Mouse (Mus musculus): Measurements from ENCODE around the gene Rgl1. TPM values are rescaled to one million over a fixed set of nuclear protein-coding genes. Genes with fewer than 3 reads are reported as not detected.

The Rgl1 gene
- polyA plus RNA-seq, 1 experiment: 3.3 TPM

DNA sequence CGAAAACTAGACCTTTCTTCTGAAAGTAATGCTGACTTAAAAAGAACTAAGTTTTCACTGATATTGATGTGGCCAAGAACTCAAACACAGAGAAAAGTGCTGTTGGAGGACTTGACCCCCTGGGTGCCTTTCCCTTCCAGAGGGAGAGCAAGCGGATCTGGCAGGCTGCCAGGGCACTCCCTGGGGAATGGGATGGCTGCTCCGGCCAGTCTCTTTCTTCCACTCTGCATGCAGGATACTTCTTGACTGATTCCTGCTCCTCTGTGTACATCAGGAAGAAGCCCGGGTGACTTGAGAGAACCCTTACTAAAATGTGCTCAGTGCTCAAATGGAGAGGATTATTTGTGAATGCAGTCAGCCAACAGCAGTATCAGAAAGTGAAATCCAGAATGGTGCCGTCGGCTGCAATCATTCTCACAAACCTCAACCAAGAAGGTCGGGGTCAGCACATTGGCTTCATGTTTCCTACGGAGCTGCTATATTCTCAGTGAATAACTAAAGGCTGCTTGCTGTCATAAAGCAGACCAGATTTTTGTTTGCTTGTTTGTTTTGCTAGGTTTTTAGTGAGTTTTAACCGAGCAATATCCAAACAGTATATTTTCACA is 176.7 kb downstream of the Rgl1 start:
- H3K36me3 ChIP-seq (ENCODE audit: control insufficient read depth, insufficient read depth, low read length): no peaks in the 10 kb centered on the region
- H3K27me3 ChIP-seq (ENCODE audit: control insufficient read depth, insufficient read depth, low read length): no peaks in the 10 kb centered on the region
- TF ChIP-seq POLR2A (IDR thresholded peaks at IDR 0.05; ENCODE audit: low read depth, low read length) (no peak), CTCF (IDR thresholded peaks at IDR 0.05; ENCODE audit: extremely low read depth, insufficient read length, insufficient replicate concordance, low read depth, low read length) (no peak)
- H3K27ac ChIP-seq (ENCODE audit: insufficient read depth, low read depth, low read length): no peak overlapping the region
- 20% methylated on average over 9 of the region's 9 CpGs for WGBS
- H3K4me1 ChIP-seq (ENCODE audit: control insufficient read depth, insufficient read depth, insufficient read length, low read length): no peaks in the 10 kb centered on the region
- no peak overlapping the region for H3K4me3 ChIP-seq (ENCODE audit: low read depth, low read length)

GRCm38 (mm10) chr1:152587431-152587830 is 178.7 kb downstream of the Rgl1 start:
- TF ChIP-seq CTCF (IDR thresholded peaks at IDR 0.05; ENCODE audit: extremely low read depth, insufficient read length, insufficient replicate concordance, low read depth, low read length) (no peak), POLR2A (IDR thresholded peaks at IDR 0.05; ENCODE audit: low read depth, low read length) (no peak)
- Histone ChIP-seq H3K27me3 (ENCODE audit: control insufficient read depth, insufficient read depth, low read length) (no peaks in the 10 kb centered on the region), H3K4me1 (ENCODE audit: control insufficient read depth, insufficient read depth, insufficient read length, low read length) (peaks cover 2% of the 10 kb centered on the region; the same call in 1 of the 2 replicates), H3K4me3 (ENCODE audit: low read depth, low read length) (no peak overlapping the region), H3K27ac (ENCODE audit: insufficient read depth, low read depth, low read length) (no peak overlapping the region), H3K36me3 (ENCODE audit: control insufficient read depth, insufficient read depth, low read length) (no peaks in the 10 kb centered on the region)
- WGBS: 77% methylated on average over 3 of the region's 3 CpGs

GRCm38 (mm10) chr1:152585385-152585984 is 180.7 kb downstream of the Rgl1 start:
- 68% methylated on average over 7 of the region's 7 CpGs for WGBS
- Histone ChIP-seq H3K4me3 (ENCODE audit: low read depth, low read length) (no peak overlapping the region), H3K27me3 (ENCODE audit: control insufficient read depth, insufficient read depth, low read length) (no peaks in the 10 kb centered on the region), H3K36me3 (ENCODE audit: control insufficient read depth, insufficient read depth, low read length) (no peaks in the 10 kb centered on the region), H3K27ac (ENCODE audit: insufficient read depth, low read depth, low read length) (no peak overlapping the region), H3K4me1 (ENCODE audit: control insufficient read depth, insufficient read depth, insufficient read length, low read length) (peaks cover 2% of the 10 kb centered on the region; the same call in 1 of the 2 replicates)
- TF ChIP-seq POLR2A (IDR thresholded peaks at IDR 0.05; ENCODE audit: low read depth, low read length): no peak
- TF ChIP-seq CTCF (IDR thresholded peaks at IDR 0.05; ENCODE audit: extremely low read depth, insufficient read length, insufficient replicate concordance, low read depth, low read length): no peak

DNA sequence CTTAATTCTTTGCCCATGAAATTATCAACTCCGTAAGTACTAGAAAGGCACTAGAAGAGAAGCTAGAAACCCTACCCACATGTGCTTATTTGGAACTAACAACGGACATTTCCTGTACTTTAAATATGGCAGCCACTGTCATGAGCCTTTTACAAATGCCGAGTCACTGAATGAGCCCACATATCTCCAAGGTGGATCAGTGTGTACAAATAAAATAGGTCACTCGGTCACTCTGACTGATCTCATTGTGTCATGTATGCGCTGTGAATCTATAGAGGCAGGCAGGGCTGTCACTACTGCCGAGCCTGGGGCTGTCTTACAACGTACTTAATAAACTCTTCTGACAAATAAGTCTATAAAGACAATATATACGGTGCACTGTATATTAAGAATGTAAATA is 181.2 kb downstream of the Rgl1 start:
- peaks cover 2% of the 10 kb centered on the region; the same call in 1 of the 2 replicates for H3K4me1 ChIP-seq (ENCODE audit: control insufficient read depth, insufficient read depth, insufficient read length, low read length)
- WGBS: 76% methylated on average over 8 of the region's 8 CpGs

GRCm38 (mm10) chr1:152581127-152581905 is 184.8 kb downstream of the Rgl1 start:
- TF ChIP-seq POLR2A (IDR thresholded peaks at IDR 0.05; ENCODE audit: low read depth, low read length) (no peak), CTCF (IDR thresholded peaks at IDR 0.05; ENCODE audit: extremely low read depth, insufficient read length, insufficient replicate concordance, low read depth, low read length) (no peak)
- 70% methylated on average over 13 of the region's 13 CpGs for WGBS
- Histone ChIP-seq H3K27me3 (ENCODE audit: control insufficient read depth, insufficient read depth, low read length) (no peaks in the 10 kb centered on the region), H3K4me1 (ENCODE audit: control insufficient read depth, insufficient read depth, insufficient read length, low read length) (peaks cover 2% of the 10 kb centered on the region; the same call in 1 of the 2 replicates), H3K4me3 (ENCODE audit: low read depth, low read length) (no peak overlapping the region), H3K27ac (ENCODE audit: insufficient read depth, low read depth, low read length) (no peak overlapping the region), H3K36me3 (ENCODE audit: control insufficient read depth, insufficient read depth, low read length) (no peaks in the 10 kb centered on the region)

More for the DNA sequence above, 181.2 kb downstream of the Rgl1 start:
- H3K27ac ChIP-seq (ENCODE audit: insufficient read depth, low read depth, low read length): no peak overlapping the region
- H3K36me3 ChIP-seq (ENCODE audit: control insufficient read depth, insufficient read depth, low read length): no peaks in the 10 kb centered on the region
- no peaks in the 10 kb centered on the region for H3K27me3 ChIP-seq (ENCODE audit: control insufficient read depth, insufficient read depth, low read length)
- no peak for TF ChIP-seq CTCF (IDR thresholded peaks at IDR 0.05; ENCODE audit: extremely low read depth, insufficient read length, insufficient replicate concordance, low read depth, low read length)
- no peak for TF ChIP-seq POLR2A (IDR thresholded peaks at IDR 0.05; ENCODE audit: low read depth, low read length)
- H3K4me3 ChIP-seq (ENCODE audit: low read depth, low read length): no peak overlapping the region

DNA sequence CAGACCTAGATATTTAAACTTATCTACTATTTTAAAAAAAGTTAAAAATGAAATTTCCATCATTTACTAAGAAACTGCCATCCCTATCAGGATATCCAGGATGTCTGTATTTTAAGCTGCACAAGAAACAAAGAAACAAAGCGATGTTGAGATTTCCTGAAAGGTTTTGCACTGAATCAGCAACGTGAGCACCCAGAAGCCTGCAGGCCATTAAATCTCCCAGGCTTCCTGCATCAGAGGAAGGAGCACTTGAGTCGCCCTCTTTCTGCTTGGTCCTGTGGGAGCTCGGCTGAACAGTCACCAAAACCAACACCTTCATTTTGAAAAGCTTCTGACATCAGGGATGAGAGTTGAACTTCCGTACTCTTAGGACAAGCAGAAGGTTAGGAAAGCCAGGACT is 187.2 kb downstream of the Rgl1 start:
- Histone ChIP-seq H3K36me3 (ENCODE audit: control insufficient read depth, insufficient read depth, low read length) (no peaks in the 10 kb centered on the region), H3K4me1 (ENCODE audit: control insufficient read depth, insufficient read depth, insufficient read length, low read length) (peaks cover 2% of the 10 kb centered on the region; the same call in 1 of the 2 replicates), H3K4me3 (ENCODE audit: low read depth, low read length) (no peak overlapping the region), H3K27ac (ENCODE audit: insufficient read depth, low read depth, low read length) (no peak overlapping the region), H3K27me3 (ENCODE audit: control insufficient read depth, insufficient read depth, low read length) (no peaks in the 10 kb centered on the region)
- no peak for TF ChIP-seq POLR2A (IDR thresholded peaks at IDR 0.05; ENCODE audit: low read depth, low read length)
- no peak for TF ChIP-seq CTCF (IDR thresholded peaks at IDR 0.05; ENCODE audit: extremely low read depth, insufficient read length, insufficient replicate concordance, low read depth, low read length)
- 78% methylated on average over 5 of the region's 5 CpGs for WGBS
